Mouse (Mus musculus) cerebellum, postnatal 4 days (tissue): ENCODE measurements around the gene Kcnd3.

Source experiments
- DNase-seq, 2 experiments: peaks; one replicate each; pipeline ENCODE4 v3.0.0; 2022; ENCODE audit warnings: low spot score in 2 of 2, mixed read lengths in 1 of 2

Kcnd3 gene

GRCm38 (mm10) chr3:105521178-105521631 is 69.1 kb downstream of the Kcnd3 start:
- peak in 1 of 2 experiments; percentile 45 for DNase-seq

DNA sequence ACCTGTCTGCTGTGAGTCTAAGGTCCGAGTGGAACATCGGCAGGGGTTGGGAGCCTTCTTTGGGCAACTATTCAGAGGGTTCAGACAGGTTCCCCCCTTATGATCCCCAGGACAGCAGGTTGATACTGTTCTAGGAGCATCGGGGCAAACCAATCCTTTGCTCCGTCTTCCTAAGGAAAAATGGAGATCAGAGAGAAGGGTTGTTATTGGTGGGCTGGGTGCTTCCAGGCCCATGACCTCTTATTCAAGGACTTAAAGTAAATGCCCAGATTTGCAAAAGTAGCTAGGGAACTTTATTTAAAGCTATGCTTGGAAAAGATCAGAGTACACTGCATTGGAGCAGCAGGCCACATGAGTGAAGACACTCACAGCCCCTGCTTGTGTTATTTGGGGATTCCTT is 69.5 kb downstream of the Kcnd3 start:
- no peak for DNase-seq

DNA sequence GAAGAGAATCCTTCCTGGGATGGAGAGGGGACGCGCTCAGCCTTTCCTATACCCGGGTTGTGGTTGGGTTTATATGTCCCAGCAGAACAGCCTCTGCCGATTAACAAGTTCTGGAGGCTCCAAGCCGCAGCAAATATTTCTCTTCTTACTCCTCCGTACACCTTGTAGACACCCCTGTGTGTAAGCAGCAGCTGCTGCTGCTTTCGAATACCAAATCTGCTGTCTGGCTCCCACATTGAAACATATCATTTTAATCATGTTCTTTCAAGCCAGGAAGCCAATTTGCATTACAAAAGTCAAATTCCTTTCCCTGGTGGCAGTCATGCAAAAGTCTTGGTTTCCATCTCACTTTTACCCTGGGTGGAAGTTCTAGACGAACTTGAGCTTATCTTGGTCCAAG is 76.7 kb downstream of the Kcnd3 start:
- no peak for DNase-seq

- no peak for DNase-seq
Observed at GRCm38 (mm10) chr3:105529700-105530099, 77.6 kb downstream of the Kcnd3 start.

DNA sequence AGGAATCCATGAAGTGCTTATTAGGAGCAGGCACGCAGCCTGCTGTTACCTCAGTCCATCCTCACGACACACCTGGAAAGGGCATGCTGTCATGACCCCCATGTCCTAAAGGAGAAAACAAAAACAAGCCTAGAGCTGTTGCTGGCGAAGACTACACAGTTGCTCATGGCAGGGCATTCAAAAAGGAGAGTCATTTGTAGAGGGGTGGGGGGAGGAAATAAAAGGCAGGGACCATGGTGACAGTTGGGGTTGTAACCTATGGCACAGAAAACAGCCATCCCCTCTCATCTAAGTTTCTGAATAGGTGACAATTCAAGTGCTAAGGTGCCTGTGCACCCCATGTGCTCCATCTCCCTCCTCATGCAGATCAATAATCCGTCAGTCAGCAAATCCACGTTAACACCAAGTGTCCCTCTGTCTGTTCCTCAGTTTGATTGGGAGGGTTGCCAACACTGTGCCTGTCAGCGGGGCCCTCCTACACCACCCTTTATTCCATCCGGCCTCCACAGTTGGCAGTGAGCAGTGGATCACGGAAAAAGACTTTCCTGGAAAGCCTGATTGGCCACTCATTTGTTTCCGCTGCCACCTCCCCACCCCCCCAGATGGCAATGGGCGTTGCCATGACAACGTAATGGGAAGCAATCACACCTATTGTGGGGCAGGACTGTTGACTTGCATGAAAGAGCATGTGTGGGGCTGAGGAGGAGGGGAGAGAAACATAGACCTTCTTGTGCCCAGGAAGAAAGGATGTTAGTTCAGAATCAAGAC is 78.4 kb downstream of the Kcnd3 start:
- DNase-seq: peak in 1 of 2 experiments; percentile 67

DNA sequence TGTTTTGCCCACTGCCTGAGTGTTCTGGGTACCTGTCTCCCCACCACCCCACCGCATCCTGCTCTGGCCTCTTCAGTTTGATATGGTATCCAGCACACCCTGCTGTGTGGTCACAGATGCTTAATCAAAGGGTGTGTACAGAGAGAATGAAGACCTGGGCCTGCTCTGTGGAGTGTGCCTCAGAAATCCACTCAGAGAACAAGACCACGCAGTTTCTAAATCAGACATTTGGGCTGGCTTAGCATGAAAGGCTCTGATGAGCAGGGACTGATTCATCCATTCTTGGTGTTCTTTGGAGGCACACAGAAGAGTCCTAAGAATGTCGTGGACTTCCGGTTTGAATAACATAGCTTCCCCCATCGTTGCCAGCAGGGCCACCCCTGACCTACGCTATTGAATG is 86.3 kb downstream of the Kcnd3 start:
- DNase-seq: no peak

DNA sequence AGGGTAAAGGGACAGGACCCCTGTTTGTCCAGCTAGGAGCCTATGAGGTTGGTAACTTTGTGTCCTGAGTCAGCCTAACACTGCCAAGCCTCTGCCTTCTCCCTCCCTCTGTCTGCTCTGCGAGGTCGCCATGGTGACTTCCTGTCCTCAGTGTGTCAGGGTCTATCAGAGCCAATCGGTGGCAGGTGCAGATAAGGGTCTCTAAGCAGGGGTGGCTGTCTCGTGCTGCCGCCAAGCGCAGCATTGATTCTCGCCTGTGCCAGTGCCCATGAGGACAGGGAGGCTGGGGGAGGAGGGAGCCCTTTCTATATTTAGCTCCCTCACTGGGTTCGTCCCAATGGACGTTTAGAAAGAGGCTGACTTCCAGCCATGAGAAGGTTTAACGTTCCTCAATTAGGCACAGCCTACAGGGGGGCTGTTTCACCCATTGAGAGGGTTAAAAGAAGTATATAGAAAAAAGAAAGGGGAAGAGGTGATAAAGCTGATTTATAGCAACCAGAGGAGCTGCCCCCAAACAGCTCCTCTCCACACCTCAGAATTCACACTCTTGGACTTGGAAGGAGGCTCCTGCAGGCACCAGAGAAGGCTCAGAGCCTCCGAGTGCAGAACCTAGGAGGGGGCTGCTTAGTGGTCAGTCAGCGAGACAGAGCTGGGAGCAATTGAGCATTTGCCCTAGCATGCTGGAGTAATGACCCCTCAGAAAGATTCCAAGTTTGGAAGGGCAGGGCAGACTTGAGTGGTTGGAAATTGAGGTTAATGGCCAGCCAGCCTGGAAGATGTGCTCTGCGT is 86.9 kb downstream of the Kcnd3 start:
- DNase-seq: peak in 1 of 2 experiments; percentile 41

GRCm38 (mm10) chr3:105542741-105543140 is 90.6 kb downstream of the Kcnd3 start:
- no peak for DNase-seq

DNA sequence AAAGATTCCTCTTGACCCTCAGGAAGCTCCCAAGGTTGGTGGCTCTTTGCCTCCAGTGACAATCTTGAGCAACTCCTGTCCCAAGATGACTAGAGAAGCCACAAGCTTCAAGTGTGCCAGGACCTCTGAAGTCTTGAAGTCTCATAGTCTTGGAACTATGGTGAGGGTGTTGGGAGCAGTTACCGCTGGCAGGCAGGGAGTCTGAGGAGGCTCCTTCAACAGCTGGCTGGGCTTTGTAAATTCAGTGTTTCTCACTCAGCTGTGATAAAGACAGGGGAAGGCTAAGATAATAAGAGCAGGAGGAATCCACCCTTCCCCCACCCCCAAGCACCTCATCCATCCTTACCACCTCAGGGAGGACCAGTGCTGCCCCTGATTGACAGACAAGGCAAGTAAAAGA is 92.0 kb downstream of the Kcnd3 start:
- no peak for DNase-seq

DNA sequence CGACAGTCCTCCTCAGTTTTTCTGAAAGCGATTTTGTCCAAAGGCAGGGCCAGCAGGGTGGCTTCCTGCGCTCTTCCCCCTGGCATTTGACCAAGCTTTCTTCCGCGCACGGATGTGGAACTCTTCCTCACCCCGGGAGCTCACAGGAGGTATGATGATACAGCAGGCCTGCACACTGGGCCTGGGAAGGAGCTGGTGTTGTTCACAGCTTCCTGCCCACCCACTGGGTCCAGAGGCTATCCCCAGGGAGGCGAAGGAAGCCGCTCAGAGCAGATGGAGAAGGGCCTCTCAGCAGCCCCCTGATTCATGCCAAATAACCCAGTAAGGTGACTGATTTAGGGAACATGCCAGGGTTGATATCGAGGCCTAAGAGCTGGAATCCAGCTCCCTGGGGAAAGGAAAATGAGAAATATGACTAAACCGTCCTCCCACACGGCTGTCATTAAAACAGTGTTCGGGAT is 94.5 kb downstream of the Kcnd3 start:
- no peak for DNase-seq

GRCm38 (mm10) chr3:105548074-105548771 is 96.1 kb downstream of the Kcnd3 start:
- no peak for DNase-seq

DNA sequence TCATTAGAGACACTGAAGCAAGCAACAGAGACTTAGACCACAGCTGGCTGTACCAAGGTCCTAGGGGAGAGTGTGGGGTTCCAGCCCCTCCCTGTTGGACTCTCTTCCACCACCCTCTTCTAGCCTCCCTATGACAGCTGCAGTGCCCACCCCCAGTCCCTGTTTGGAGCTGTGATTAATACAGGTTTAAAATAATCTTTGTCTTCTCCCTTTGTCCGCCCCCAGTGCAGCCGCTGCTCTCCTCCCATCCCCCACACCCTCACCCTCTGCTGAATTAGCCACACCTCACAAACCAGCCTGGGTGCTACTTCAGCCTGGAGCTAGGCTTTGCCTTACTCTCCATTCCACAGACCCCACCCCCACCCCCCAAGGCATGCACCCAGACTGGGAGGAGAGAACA is 107.3 kb downstream of the Kcnd3 start:
- no peak for DNase-seq

DNA sequence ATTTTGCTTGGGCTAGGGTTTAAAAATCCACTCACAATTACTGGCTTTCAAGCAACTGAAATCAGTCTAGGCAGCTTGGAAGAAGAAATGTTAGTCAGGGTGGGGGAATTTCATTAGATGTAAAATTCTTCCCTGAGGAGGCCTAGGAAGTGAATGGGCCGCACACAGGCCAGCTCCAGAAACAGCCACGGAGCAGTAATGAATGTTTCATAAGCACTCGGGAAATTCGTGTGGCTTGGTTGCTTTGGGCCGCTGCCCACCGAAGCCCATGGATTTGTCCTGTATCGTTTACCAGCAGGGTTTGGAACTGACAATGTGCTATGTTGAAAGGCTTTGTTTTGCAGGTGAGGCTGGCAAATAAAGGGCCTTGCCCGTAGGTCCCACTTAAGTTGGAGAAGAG is 114.8 kb downstream of the Kcnd3 start:
- no peak for DNase-seq

GRCm38 (mm10) chr3:105567472-105567871 is 115.3 kb downstream of the Kcnd3 start:
- no peak for DNase-seq

- no peak for DNase-seq
Observed at GRCm38 (mm10) chr3:105568403-105568802, 116.3 kb downstream of the Kcnd3 start.

DNA sequence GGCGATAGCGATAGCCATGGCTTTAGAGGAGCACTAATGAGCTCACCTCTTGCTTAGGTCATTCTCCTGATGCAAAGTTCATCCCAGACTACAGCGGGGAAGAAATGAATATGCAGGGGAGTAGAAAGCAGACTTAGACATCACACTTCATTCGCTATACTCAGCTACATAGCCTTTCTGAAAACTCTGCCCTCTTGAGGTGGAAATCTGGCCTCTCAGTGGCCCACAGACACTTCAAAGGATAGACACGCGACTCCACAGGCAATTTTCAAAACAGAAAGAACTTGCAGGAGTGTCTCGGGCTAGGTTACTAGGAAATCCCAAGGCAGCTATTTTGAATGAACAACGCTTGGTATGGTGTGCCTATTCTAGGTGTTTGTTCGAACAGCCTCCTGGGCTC is 116.7 kb downstream of the Kcnd3 start:
- DNase-seq: no peak

- no peak for DNase-seq
Observed at GRCm38 (mm10) chr3:105569310-105569752, 117.2 kb downstream of the Kcnd3 start.

GRCm38 (mm10) chr3:105569950-105570349 is 117.8 kb downstream of the Kcnd3 start:
- no peak for DNase-seq

DNA sequence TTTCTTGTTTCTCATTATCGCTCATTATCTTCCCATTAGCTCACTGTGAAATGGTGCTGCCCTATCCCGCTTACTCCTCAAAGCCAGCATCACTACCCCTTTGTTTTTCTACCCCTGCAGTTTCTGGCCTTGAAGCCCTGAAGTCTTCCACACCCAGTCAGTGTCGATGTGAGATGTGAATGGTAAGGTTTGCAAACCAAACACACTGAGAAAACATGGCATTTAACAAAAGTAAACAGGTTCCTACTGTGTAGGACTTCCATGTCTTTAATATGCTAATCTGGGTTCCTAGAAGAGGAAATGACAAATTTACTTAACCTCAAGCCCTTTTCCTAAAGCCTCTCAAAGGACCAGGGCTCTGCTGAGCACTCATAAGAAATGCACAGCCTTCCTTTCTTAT is 118.7 kb downstream of the Kcnd3 start:
- DNase-seq: no peak

DNA sequence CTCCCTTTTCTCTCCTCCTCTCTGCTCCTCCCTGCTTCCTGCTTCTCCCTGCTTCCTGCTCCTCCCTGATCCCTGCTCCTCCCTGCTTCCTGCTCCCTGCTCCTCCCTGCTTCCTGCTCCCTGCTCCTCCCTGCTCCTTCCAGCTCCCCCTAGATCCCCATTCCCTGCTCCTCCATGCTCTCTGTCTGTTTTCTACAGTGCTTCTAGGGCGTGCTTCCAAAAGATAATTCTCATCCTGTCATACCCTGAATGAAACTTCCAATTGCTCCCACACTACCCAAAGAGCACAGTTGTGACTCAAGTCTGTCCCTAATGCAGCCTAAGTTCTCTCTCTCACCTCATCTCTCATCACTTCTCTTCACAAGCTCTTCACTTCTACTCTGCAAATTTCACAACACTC is 119.8 kb downstream of the Kcnd3 start:
- no peak for DNase-seq

DNA sequence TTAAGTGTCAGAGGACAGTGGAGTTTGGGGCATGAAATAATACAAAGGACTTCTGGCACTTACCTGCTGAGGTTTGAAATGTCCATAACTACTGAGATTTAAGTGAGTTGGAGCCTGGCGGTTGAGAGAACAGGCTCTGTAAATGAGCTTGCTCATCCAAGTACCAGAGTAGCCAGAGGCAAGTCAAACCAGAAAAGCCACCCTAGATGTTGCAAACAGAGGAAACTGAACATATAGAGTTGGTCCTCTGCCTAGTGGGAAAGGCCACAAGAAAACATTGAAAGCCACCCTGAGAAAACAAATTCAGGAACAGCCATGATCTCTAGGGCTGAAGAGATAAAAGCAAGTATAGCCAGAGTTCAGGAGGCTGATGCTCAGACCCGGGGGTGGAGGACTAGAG is 121.0 kb downstream of the Kcnd3 start:
- DNase-seq: no peak

GRCm38 (mm10) chr3:105578320-105578719 is 126.2 kb downstream of the Kcnd3 start:
- DNase-seq: no peak
